Comparison of ENCODE assay signal across 9 mouse cellular contexts in genomic region chr4:46411489-46411888, GRCm38 (mm10). TPM values are rescaled to one million over a fixed set of nuclear protein-coding genes. Genes with fewer than 3 reads are reported as not detected.
DNase-seq lines count a peak whose midpoint lies in the region; TF ChIP-seq lines count a peak whose summit lies in the region.
"Had no signal": no experiment of that assay in that cellular context is flagged by ENCODE, and none has a peak within 500 bp of the region (broad histone marks: within the 10 kb centered on the region; RNA-seq: fewer than 3 reads in every experiment).

No protein-coding gene starts in this region.

- no peak for DNase-seq in testis, postnatal 14 days (ENCODE audit: low spot score)
- peak; percentile 5 to 11 for DNase-seq in heart, postnatal 14 days
- peak; percentile 38 to 59 for DNase-seq in monocyte, adult 2 months (ENCODE audit: low read depth in 1 of 2, low spot score in 2 of 2)
- DNase-seq in retina, embryonic 14.5 days (ENCODE audit: low spot score), result no peak
- DNase-seq in cerebellum, postnatal 14 days, result no peak
- no peak for DNase-seq in ovary, postnatal 36 days (ENCODE audit: low spot score)
- DNase-seq: gastrocnemius, postnatal 14 days had no signal

- no peak for TF ChIP-seq CTCF in testis, adult 2 months (IDR thresholded peaks at IDR 0.05; ENCODE audit: control insufficient read depth, insufficient read depth, insufficient replicate concordance, low read depth, low read length)

- no peaks in the 10 kb centered on the region for H3K4me1 ChIP-seq in testis, adult 2 months (ENCODE audit: control insufficient read depth, insufficient read depth, low read length)

- H3K27me3 ChIP-seq in testis, adult 2 months (ENCODE audit: control insufficient read depth, insufficient read depth, low read length), result no peaks in the 10 kb centered on the region
- H3K27me3 ChIP-seq: embryonic facial prominence, embryonic 13.5 days had no signal

- no peak overlapping the region for H3K27ac ChIP-seq in testis, adult 2 months (ENCODE audit: control insufficient read depth, insufficient read depth, low read depth, low read length)
- H3K27ac ChIP-seq: embryonic facial prominence, embryonic 13.5 days had no signal

- no peaks in the 10 kb centered on the region for H3K36me3 ChIP-seq in testis, adult 2 months (ENCODE audit: control insufficient read depth, insufficient read depth, low read length)
- H3K36me3 ChIP-seq: embryonic facial prominence, embryonic 13.5 days had no signal

- no peak for TF ChIP-seq POLR2A in testis, adult 2 months (IDR thresholded peaks at IDR 0.05; ENCODE audit: control insufficient read depth, low read depth, low read length)

- peak overlapping the region; percentile 43 for H3K4me3 ChIP-seq in testis, adult 2 months (ENCODE audit: control insufficient read depth, low read depth, low read length)
- H3K4me3 ChIP-seq: embryonic facial prominence, embryonic 13.5 days had no signal

- intact Hi-C loops in heart, postnatal 14 days (cut with DNase I), result no loop called here

RNA-seq across cellular contexts. Expression of gene Hemgn, which starts 1.8 kb away (rescaled TPM):
- polyA plus RNA-seq in testis, adult 2 months (2012; rRNA removed), result 54.7 and 57.4 TPM in 2 replicates
- total RNA-seq in heart, postnatal 14 days (2021), result under 1 TPM; 0.54 to 0.60 TPM
- total RNA-seq: gastrocnemius, postnatal 14 days had no signal

RNA-seq across cellular contexts. Expression of gene Trmo, which starts 22.3 kb away (rescaled TPM):
- 12.1 and 12.2 TPM in 2 replicates for polyA plus RNA-seq in testis, adult 2 months (2012; rRNA removed)
- 1 to 10 TPM; 4.3 to 4.8 TPM for total RNA-seq in heart, postnatal 14 days (2021)

RNA-seq across cellular contexts. Expression of gene Anp32b, which starts 39.2 kb away (rescaled TPM):
- 10.5 and 11.6 TPM in 2 replicates for polyA plus RNA-seq in testis, adult 2 months (2012; rRNA removed)
- total RNA-seq in heart, postnatal 14 days (2021), result 10 to 100 TPM; 58.1 to 66.6 TPM

Comparison
In these comparisons a context has a peak if more than half of its experiments do, and no peak if none do; other contexts are left out.
1. DNase-seq: peak in heart, postnatal 14 days (2 of 2) and monocyte, adult 2 months (2 of 2); none in testis, postnatal 14 days (single experiment), retina, embryonic 14.5 days (single experiment), cerebellum, postnatal 14 days (0 of 2) and ovary, postnatal 36 days (single experiment).